In the genomic region with DNA sequence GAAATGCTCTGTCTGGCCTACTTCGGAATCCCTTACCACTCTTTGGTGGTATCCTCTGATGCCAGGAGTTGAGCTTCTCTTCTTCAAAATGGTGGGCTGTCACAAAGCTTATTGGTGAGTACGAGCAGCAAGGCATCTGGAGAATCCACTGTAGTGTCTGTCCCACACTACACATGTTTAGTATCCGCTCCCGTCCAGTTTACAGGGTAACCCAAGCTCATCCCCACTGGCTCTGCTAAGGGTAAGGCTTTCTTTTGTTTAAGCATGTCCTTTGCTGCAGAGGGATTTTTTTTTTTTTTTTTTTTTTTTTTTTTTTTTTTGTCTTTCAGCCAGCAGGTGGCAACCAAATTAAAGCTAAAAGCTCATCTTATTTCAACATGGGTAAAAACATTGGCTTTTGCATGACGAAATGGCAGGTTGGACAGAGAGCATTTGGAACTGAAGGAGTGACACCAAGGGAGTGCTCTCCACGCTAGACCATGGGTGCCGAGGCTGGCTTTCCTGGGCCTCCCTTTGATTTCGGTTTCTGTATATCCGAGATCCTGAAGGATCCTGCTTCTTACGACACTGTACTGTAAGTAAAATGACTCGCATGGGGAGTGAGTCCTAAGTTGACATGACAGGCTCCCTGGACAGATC, we compare ENCODE assay signal across 8 mouse cellular contexts. TPM values are rescaled to one million over a fixed set of nuclear protein-coding genes. Genes with fewer than 3 reads are reported as not detected.
DNase-seq lines count a peak whose midpoint lies in the region; ATAC-seq and TF ChIP-seq lines count a peak whose summit lies in the region.

A gene (plus strand): TSS at position 493 of the 639 bp plus-strand sequence.

- no peaks in the 10 kb centered on the region for H3K36me3 ChIP-seq in kidney, adult 2 months (ENCODE audit: control insufficient read depth, insufficient read depth, low read length)
- no peaks in the 10 kb centered on the region for H3K36me3 ChIP-seq in heart, embryonic 12.5 days
- H3K36me3 ChIP-seq in limb, embryonic 11.5 days (ENCODE audit: control insufficient read depth, insufficient read depth, low read length), result no peaks in the 10 kb centered on the region
- no peaks in the 10 kb centered on the region for H3K36me3 ChIP-seq in splenic B cell, adult 2 months (ENCODE audit: control insufficient read depth, insufficient read depth, low read length, poor library complexity, severe bottlenecking)

- no peaks in the 10 kb centered on the region for H3K9me3 ChIP-seq in heart, embryonic 12.5 days (replicated peaks)
- no peaks in the 10 kb centered on the region for H3K9me3 ChIP-seq in limb, embryonic 11.5 days (ENCODE audit: control insufficient read depth, low read length)

- intact Hi-C loops in left cerebral cortex, postnatal 25 days (cut with DNase I), result loop anchor here (2.0 to 5.0 kb wide), 2 partner anchors 138 to 381 kb away; no protein-coding TSS in a partner anchor

- TF ChIP-seq CTCF in kidney, adult 2 months (conservative IDR thresholded peaks at IDR 0.05; ENCODE audit: insufficient read depth, insufficient read length, low read depth, low read length), result no peak

- DNase-seq in kidney, adult 2 months, result peak; percentile 17
- no peak for DNase-seq in kidney, postnatal 10 days
- DNase-seq in adrenal gland, postnatal 25 days, result no peak
- DNase-seq in limb, embryonic 11.5 days (ENCODE audit: low spot score), result no peak
- DNase-seq in splenic B cell, adult 2 months (ENCODE audit: low read depth, low spot score), result peak; percentile 33
- no peak for DNase-seq in layer of hippocampus, adult 9-11 months
- DNase-seq in left cerebral cortex, postnatal 25 days (ENCODE audit: low spot score in 2 of 2), result no peak

- H3K4me3 ChIP-seq in kidney, adult 2 months (ENCODE audit: insufficient read depth, low read depth, low read length), result peak within 1 kb of the TSS; percentile 16; the same call in 1 of the 2 replicates
- no peak within 1 kb of the TSS for H3K4me3 ChIP-seq in heart, embryonic 12.5 days
- H3K4me3 ChIP-seq in limb, embryonic 11.5 days (ENCODE audit: low read depth, low read length), result no peak within 1 kb of the TSS

- WGBS in kidney, adult 2 months, result 60% methylated on average over 11 of the region's 11 CpGs
- 73% methylated on average over 11 of the region's 11 CpGs for WGBS in heart, embryonic 12.5 days
- WGBS in limb, embryonic 11.5 days, result 86% methylated on average over 11 of the region's 11 CpGs

- TF ChIP-seq POLR2A in kidney, adult 2 months (IDR thresholded peaks at IDR 0.05; ENCODE audit: low read depth, low read length), result no peak

- ATAC-seq in heart, embryonic 12.5 days (ENCODE audit: insufficient number of reproducible peaks, low FRiP score), result no peak
- no peak for ATAC-seq in limb, embryonic 11.5 days (ENCODE audit: insufficient number of reproducible peaks, low FRiP score, low TSS enrichment, low read depth)

- H3K4me1 ChIP-seq in kidney, adult 2 months (ENCODE audit: control insufficient read depth, insufficient read depth, low read length), result no peaks in the 10 kb centered on the region; the same call in 1 of the 2 replicates
- no peaks in the 10 kb centered on the region for H3K4me1 ChIP-seq in heart, embryonic 12.5 days (replicated peaks)
- H3K4me1 ChIP-seq in limb, embryonic 11.5 days (ENCODE audit: control insufficient read depth, insufficient read depth, low read length), result no peaks in the 10 kb centered on the region

- no peak within 1 kb of the TSS for H3K4me2 ChIP-seq in heart, embryonic 12.5 days
- H3K4me2 ChIP-seq in limb, embryonic 11.5 days (ENCODE audit: low read depth, severe bottlenecking), result no peak within 1 kb of the TSS

- H3K27me3 ChIP-seq in kidney, adult 2 months (replicated peaks; ENCODE audit: control insufficient read depth, insufficient read depth, low read length), result no peaks in the 10 kb centered on the region
- no peaks in the 10 kb centered on the region for H3K27me3 ChIP-seq in heart, embryonic 12.5 days (replicated peaks)
- H3K27me3 ChIP-seq in limb, embryonic 11.5 days (ENCODE audit: control insufficient read depth, insufficient read depth, low read length), result no peaks in the 10 kb centered on the region
- H3K27me3 ChIP-seq in splenic B cell, adult 2 months (ENCODE audit: control insufficient read depth, insufficient read depth, low read length, poor library complexity, severe bottlenecking), result no peaks in the 10 kb centered on the region

- H3K27ac ChIP-seq in kidney, adult 2 months (ENCODE audit: insufficient read depth, low read depth, low read length), result no peak within 1 kb of the TSS
- H3K27ac ChIP-seq in heart, embryonic 12.5 days (ENCODE audit: poor library complexity, severe bottlenecking), result no peak within 1 kb of the TSS
- H3K27ac ChIP-seq in limb, embryonic 11.5 days (replicated peaks; ENCODE audit: low read depth, low read length), result no peak within 1 kb of the TSS

- no peak within 1 kb of the TSS for H3K9ac ChIP-seq in heart, embryonic 12.5 days
- no peak within 1 kb of the TSS for H3K9ac ChIP-seq in limb, embryonic 11.5 days (ENCODE audit: low read length)

RNA-seq across cellular contexts. Expression of the gene that starts here (rescaled TPM):
- polyA plus RNA-seq in kidney, adult 2 months (2012; rRNA removed), result 7.4 and 10.7 TPM in 2 replicates
- total RNA-seq in adrenal gland, postnatal 25 days (2021), result 33.5 and 52.2 TPM in 2 replicates
- polyA plus RNA-seq in heart, embryonic 12.5 days (2016; fragmentation: Nextera tagmentation; extraction: Ambion mirVana), result 33.4 and 39.6 TPM in 2 replicates
- polyA plus RNA-seq in limb, embryonic 11.5 days (2014; fragmentation: Nextera tagmentation; extraction: Ambion mirVana), result 19.6 and 20.8 TPM in 2 replicates
- total RNA-seq in left cerebral cortex, postnatal 25 days (2021), result 10 to 100 TPM in 1 of 2 experiments, 1 to 10 TPM in 1; 8.6 to 10.6 TPM

Comparison
In these comparisons a context has a peak if more than half of its experiments do, and no peak if none do; other contexts are left out.
1. DNase-seq: peak in kidney, adult 2 months (single experiment) and splenic B cell, adult 2 months (single experiment); none in kidney, postnatal 10 days (single experiment), adrenal gland, postnatal 25 days (single experiment), limb, embryonic 11.5 days (single experiment), layer of hippocampus, adult 9-11 months (single experiment) and left cerebral cortex, postnatal 25 days (0 of 2).